Mouse (Mus musculus): ENCODE measurements at regions not wholly inside any gene's neighbourhood (a gene's known extent, or its start where the extent isn't known, plus 50 kb on each side); places are given as distances from the start of the nearest gene placed in this dataset.
A peak's percentile ranks its signal among the peaks of the same experiment; 100 is the strongest.

DNA sequence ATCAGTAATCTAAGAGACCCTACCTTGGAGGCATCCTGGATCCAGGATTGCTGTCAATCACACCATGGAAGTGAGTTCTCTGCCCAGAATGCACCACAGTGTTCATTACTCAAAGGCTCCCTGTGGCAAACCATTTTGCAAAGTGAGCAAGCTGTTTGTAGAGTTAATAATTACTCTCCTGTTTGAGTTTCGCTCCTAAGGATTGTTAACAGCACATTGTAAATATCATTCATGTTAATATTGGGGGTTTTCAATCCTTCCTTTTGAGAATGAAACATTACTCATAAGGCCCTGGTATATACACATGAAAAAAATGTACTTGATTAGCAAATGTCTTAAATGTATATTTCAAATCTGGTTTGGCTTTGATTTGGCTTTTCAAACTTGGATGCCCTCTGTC is 58.1 kb upstream of the Clstn2 start:
- no peak for DNase-seq

DNA sequence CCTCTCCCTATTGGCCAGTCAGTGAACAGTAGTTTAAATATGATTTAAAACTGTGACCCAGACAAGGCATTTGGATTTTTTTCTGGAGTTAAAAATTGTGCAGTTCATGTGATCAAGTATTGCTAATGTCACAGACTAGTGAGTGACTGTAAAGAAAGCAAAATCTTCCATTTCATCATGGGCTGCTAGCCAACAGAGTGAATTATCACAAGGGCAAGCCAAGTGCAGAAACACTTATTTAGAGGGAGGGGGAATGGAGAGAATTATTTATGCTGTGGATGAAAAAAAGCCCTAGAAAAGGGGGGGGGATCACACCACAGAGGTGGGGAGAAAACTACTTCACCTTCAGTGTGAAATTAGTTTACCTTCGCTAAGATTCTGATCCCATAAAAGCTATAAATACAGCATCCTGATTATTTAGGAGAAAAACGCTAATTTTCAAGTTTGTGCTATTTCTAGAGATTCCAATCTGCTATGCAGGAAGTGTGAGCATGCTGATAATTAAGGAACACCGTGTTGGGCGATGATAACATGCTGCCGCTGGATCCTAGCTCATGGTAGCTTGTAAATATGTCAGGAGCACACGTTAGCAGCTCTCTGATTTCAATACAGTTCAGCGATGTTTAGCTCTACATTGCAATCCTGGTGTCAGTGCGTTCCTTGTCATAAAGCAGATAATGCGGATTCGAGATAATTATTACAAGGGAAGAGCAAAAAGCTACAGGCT is 62.2 kb upstream of the Clstn2 start:
- no peak for DNase-seq

DNA sequence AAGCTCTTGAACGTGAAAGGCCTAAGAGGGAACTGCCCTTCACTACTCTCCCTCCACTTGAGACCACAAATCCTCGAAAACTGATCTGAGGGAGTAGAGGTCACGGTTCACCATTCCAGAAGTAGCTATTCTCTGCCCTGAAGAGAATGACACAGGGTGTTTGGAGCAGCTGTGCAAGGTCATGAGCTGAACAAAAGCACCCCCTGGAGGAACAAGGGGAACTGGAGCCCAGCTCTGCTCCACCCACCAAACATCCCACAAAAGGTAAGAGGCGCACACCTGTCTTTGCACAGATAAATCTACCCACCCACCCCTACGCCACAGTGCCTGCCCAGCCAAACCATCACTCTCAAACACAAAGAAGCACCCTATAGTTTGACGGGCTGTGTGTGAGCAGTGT is 90.4 kb upstream of the Clstn2 start:
- no peak for DNase-seq

DNA sequence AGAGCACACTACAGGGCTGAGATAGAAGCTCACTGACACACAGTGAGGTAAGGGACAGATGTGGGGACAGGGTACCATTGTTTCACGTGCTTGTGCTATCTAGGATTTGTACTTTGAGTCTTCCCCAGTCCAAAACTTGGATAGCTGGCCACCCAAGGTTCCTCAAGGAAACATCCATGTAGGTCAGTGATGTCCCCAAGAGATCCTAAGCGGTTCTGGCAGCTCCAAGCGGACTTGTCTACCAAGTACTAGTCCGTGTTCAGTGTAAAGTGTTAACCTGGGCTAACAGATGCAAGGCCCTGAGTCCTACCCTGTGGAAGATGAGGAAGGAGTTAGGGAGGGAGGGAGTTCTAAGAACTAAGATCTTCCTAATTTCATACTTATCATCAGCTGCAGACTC is 96.6 kb upstream of the Clstn2 start:
- no peak for DNase-seq

DNA sequence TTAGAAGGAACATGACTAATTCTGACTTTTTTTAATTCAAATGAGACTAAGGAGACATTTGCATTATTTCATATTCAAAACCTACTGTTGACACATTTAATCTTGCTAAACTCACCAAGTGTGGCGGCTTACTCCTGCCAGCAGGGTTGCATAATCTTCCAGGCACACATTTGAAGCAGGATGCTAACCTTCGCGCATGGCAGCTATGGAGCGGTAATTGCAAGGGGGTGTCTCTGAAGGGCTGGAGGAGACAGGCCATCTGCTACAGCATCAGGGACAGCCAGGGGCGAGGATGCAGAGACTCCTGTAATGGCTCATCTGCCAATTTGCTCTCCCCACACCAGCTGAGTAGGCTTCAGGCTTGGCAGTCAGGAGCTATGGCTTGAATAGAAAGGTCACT is 97.9 kb upstream of the Clstn2 start:
- no peak for DNase-seq

DNA sequence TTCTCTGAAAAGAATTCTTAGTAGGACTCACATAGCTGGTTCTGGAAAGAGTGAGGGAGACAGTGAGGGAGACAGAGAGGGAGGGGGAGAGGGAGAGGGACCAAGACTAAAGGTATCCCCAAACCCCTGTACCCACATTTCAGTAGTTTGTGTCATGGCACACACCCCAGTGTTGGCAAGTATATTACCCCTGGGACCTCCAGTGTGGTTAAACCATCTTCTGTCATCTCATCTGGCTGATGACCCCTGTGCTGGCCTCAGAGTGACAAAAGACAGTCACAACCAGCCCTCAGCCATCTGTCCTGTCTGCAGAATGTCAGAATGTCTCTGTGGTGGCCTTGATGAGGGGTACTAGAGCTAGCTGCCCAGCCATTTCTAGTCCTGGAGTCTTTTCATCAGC is 107.6 kb upstream of the Clstn2 start:
- no peak for DNase-seq

DNA sequence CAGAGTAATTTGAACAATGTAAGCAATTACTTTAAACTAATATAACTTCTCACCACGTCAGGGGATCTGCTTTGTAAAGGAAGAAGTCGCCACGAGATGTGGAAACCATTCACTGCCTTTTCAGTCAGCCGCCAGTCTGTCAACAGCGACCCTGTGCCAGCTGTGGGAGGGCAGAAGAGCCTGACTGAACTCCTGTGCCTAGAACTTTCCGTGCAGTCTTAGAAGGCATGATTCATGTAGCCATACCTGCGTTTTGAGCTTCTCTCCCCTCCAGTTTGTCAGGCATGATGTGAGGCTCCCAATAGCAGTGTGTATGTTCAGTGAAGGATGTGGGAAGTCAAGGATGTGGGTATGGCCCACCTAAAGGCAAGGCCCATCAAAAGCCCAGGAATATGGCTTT is 109.1 kb upstream of the Clstn2 start:
- DNase-seq, result no peak

DNA sequence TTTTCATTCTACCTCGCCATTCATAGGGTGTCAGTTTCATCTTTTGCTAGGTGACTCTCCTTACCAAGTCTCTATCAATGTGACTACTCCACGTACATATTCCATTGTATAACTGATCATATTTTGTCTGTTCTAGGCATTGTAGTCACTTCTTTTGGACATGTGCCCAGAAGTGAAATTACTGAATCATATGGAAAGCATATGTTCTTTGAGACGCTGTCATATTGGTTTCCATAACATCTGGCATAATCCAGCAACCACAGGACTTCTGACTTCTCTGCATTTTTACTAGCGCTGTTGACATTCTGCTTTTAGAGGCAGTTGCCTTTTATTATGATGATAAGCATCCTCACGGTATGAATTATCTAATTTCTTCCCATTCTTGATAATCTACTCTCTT is 113.9 kb upstream of the Clstn2 start:
- no peak for DNase-seq

DNA sequence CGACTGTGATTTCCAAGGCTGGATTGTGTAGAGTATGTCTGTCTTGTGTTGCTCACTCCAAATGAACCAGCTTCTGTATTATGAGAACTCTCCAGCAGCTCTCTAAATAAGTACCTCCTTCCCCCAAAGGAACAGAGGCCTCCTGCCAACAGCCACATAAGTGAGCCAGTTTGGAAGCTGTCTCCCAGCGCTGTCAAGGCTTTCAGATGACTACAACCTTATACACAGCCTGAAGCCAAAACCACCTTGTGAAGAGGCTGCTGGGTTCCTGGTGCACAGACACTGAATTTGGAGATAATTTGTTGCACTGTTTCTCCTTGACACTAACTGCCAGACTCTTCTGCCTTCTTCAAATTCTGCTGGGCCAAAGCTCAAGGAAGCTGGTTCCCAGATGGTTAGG is 125.4 kb upstream of the Clstn2 start:
- DNase-seq, result no peak

DNA sequence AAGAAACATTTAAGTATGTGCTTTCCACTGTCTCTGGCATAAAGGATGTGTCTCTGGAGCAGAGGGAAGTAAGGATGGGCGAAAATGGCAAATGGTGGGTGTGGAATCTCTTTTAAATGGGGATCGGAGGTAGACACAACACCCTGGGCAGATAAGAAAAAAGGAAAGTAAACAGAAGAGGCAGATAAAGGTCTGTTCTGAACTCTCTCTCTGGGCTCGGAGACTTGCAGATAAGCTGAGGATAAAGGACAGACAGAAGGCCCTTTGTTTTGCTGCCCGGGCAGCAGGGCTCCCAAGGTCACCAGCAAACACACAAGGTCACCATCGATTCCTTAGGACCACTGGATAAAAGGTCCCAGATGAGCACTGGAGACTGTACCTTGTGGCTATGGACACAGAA is 122.7 kb upstream of the Nmnat3 start:
- no peak for DNase-seq

DNA sequence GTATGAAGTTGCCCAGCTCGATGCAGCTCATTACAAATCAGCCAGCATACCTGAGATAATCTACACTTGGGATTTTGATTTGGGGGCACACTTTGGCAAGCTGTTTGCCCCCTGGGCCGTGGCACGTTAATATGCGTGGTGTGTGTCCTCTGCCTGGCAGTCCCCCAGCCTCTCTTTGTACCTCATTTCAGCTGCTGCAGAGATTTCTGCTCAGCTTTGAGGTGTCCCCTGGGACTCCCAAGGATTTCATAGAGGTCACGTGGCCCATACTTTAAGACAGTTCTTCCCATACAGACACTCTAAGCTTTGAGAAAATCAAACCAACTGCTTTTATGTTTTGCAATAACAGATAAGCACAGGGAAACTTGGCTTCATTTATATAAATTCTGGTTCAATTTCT is 113.2 kb upstream of the Nmnat3 start:
- no peak for DNase-seq

DNA sequence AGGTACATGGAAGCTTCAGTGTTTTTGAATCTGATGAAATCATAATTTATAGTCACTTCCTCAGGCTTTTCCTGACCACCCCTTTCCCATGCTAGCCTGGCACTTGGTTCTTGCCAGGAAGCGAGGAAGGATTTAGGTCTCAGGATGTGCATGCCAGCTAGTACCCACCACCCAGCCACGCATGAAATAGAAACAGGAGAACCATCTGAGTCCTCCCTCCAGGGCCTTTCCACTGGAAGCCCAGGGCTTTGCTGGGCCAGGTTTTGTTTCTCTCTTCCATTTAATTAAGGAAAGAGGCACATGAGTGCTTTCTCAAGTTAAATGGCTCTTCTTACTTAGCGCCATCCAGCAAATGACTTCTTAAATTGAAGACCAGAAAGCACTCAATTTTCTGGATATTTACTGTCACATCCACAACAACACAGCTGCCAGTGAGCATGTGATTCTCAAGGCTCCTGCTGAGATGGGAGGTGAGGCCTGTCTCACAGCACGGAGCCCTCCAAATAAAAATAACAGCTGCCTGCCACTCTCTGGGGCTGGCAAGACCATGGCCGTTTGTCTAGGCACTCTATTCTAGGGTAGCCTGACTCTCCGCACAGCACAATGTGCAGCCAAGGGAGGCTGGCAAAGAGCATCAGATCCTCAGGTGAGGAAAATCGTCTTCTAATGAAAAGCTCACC is 110.4 kb upstream of the Nmnat3 start:
- DNase-seq, result no peak

DNA sequence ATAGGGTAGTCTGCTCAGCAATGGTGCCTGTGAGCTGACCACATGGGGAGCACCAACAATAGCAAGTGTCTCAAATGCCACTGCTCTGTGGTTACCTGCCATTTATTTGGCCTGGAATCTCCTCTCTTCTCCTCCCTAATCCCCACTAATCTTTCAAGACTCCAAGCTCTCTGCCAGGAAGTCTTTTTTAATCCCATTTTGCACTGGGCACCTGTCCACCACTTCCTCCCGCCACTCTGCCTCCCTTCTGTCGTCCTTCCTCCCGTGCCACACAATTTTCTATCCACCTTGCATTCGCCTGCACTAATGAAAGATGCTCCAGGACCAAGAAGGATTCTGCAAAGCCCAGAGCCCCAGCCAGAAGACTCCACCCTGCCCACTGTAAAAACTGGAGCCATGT is 106.5 kb upstream of the Nmnat3 start:
- DNase-seq, result no peak

DNA sequence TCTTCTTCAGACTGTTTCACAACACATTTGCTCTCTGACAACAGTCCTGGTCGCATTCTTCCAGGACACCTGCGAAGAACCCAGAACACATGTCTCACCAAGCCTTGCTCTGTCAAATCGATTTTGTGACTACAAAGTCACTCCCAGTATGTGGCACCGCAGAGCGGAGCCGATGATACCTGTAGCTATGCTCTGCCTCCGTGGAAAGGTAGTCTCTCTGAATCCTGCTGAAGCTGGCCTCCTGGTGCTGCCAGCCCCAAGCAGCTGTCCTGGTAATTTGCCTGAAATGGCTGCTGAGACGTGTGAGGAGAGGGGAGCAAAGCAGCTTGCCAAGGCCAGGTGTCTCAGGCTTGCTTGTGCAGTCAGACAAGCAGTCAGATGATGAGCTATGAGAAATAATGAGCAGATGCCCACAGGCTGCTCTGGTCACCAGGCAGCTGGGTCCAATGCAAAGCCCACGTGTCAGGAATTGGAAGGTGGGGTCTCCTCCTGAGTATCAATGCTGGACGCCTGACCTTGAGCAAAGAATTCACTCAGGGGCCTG is 100.4 kb upstream of the Nmnat3 start:
- no peak for DNase-seq

DNA sequence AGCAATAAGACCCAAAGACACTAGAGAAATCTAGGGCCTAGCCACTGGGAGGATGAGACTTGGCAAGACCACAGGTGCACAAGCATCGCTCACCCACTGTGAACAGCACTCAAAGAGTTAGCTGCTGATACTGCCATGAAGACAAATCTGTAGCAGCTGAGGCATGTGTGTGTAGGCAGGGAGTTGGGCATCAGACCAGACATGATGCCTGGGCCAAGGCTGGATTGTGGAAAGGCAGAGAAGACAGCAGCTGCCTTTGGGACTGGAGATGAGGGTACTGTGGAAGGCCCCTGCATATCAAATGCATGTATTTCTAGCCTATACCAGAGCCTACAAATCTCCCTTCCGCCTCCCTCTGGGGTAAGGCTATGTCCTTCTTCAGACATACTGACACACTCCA is 92.9 kb upstream of the Nmnat3 start:
- DNase-seq, result no peak

DNA sequence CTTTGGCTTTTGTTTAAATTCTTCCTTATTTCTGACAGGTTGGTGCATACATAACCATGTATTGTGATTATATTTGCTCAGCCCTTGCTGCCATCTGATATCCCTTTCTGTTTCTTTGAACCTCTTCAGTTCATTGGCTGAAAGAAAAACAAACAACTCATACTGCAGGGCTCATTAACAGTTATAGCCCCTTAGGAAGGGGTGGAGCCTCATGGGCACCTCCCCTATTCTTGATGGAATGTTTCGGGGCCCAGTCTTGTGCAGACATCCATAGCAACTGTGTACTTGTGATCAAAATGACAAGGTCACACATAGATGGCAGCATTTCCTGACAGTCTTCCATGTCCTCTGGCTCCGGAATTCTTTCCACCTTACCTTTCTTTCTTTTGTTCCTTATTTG is 68.4 kb upstream of the Nmnat3 start:
- no peak for DNase-seq

DNA sequence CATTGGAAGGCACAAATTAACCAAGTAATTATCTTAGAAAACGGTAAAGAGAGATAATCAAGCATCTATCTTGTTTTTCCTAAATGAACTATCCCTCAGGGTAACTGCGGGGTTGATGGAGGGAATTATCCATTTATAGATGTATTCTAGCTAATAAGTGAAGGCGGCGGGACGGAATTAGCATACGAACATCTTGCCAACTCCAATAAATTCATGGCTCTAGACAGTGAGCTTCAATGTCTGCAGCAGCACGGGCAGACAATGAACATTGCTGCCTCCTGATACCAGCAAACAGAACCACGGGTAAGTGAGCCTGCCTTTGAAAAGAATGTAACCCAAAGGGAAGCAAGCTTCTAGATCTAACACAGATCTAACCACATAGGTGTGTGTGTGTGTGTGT is 66.9 kb upstream of the Nmnat3 start:
- no peak for DNase-seq

DNA sequence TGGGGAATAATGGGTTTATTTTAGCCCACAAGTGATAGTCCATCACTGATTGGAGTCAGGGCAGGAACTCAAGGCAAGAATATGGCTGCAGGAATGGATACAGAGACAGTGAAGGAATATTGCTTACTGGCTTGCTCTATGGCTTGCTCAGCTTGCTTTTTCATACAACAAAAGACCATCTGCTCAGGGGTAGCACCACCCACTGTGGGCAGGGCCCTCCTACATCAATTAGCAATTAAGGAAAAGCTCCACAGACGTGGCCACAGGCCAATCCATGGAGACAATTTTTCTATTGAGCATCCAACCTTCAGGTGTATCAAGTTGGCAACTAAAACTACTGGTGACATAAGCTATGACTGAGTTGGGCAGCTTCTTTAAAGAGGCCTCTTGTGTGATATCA is 65.5 kb upstream of the Nmnat3 start:
- DNase-seq, result no peak

DNA sequence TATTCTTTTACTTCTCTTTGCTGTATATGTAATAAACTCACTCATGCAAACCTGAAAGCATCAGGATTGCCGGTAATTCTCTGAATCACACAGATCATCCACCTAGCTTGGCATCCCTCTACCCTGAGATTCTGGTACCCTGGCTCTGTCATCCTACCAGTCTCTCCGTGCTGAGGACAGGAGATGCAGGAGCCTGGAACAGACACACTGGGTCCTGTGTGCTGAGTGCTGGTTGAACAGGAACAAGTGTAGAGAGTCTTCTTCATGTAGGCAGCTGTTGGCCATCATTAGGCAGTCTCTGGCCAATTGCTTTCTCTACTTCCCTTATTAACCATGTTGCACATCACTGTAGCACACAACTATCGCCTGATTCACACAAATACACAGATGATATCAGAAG is 59.0 kb upstream of the Nmnat3 start:
- DNase-seq, result no peak

DNA sequence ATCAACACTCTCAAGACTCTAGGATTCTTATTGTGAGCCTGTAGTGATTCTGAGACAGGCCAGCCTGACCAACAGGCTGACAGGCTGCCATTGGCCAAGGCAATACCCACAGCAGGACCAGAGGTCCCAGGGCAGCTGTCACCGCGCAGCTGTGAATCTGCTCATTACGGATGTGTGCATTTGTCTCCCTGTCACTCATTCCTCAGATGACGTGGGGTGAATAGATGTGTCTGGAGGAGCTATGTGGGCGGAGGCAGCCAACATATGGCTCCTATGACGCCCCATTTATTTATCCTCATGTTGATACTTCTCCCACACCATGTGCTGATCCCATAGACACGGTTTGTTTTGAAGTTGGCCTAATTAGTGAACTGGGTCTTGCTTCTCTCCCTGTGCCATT is 58.3 kb upstream of the Nmnat3 start:
- no peak for DNase-seq

DNA sequence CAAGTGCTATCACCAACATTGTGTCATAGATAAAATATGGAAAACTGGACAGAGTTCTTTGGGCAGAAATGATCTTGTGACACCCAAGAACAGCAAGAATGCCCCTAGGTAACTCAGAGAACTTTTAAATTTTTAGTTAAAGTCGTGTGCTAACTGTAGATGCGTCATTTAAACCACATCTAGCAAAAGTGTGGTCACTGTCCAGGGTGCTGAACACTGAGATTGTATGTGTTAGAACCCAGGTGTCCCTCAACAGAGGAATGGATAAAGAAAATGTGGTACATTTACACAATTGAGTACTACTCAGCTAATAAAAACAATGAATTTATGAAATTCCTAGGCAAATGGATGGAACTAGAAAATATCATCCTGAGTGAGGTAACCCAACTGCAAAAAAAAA is 52.5 kb upstream of the Nmnat3 start:
- DNase-seq, result peak in 1 of 2 experiments; percentile 16

Measured in kidney, postnatal 25 days (tissue).